Mouse (Mus musculus): ENCODE measurements around the gene Xpo4.

Xpo4 gene

DNA sequence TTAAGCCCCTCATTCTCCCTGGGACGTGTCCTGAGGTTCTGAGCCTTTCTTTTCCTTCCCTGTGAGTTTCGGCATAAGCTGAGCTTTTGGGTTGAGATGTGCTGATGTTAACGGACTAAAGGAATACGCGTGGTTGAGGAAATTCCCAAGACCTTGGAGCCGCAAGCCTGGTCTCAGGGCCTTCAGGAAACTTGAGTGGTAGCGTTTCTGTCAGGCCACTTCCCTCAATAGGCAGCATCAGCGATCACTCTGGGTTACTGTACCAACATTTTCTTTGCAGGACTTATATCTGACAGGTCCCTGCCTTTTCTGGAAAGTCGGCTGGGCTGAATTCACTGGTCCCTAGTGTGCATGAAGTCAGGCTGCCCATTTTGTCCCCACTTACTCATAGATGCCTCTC, 128.4 kb downstream of the Xpo4 start:
- no peak for DNase-seq (ENCODE audit: low spot score)

DNA sequence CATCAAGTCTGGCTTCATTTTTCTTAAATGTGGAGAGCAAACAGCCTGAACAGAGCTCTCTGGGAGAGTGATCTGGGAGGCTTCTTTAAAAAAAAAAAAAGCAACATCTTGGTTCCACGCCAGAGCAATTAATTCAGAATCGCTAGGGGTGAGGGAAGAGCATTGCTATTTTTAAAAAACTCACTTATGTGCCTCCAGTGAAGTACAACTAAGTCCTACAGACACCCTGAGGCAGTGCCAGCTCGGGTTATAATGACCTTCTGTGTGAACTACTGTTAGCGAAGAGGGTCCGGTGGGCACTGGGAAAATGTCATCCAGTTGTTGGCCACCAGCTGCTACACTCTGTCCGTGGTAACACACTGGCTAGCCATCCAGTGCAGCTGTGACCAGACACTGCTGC, 129.6 kb downstream of the Xpo4 start:
- no peak for DNase-seq (ENCODE audit: low spot score)

DNA sequence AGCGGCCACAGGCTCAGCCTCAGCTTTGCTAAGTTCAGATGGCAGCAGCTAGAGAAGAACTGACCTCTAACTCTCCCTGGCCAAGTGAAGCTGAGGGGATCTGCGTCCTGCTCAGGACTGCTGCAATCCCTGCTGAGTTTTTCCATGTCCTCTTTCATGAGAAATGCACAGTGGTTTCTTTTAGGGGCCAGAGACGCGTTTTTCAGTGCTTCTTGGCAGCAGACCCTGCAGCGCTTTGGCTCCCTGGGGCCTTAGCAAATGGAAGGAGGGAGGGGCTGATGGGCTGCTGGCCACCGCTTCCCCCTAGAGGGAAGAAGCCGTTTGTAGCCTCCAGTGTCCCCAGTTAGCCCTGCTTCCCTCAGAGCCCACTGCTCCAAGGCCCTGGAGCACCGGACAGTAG, 130.3 kb downstream of the Xpo4 start:
- DNase-seq (ENCODE audit: low spot score) = peak; percentile 30

GRCm38 (mm10) chr14:57534346-57534745, 130.9 kb downstream of the Xpo4 start:
- DNase-seq (ENCODE audit: low spot score) = no peak

DNA sequence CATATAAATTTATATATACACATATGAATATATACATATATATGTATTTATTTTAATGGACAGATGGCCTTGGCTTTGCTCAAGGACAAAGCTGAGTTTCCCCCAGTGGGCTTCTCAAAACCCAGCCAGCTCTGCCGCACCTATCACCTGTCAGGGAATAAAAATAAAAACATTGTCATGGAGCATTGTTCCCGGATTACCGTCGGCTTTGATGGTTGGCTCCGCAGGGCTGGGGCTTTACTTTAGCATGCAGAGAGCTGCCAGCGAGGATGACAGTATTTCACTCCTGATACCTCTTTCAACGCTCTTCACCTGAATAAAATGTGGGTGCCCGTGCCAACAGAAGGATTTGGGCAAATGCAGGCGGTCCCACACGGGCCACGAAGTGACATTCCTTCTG, 131.4 kb downstream of the Xpo4 start:
- no peak for DNase-seq (ENCODE audit: low spot score)

DNA sequence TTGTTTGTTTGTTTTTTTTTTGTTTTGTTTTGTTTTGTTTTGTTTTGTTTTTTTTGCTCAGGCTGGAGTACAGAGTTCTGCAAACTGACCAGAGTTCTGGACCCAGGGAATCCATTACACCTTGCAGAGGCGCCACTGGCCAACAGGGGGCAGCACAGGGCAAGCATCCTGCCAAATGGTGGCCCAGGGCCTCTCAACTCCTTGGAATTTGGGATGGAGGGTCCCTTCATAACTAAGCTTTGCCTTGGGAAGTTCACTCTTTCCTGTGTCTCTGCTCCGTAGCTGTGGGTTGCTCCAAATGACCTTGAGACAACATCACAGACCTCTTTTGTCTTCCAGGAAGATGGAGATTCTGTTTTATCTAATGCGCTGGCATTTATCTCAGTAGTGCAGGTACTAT, 132.0 kb downstream of the Xpo4 start:
- DNase-seq (ENCODE audit: low spot score) = peak; percentile 47

DNA sequence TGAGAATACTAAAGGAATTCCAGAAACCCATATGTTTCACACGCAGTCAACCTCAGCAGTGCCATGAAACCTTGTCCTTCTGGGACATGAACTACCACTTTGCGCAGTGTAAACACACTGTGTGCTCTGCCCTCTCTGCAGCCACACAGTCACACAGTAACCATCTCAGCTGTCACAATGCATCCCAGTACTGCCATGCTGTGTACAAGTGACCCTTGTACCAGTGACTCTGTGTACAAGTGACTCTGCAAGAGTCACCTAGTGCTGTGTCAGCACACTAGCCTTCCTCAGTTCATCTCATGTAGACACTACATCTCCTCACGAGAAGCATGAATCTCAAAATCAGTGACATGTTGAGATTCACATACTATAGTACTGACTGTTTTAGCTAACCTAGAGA, 132.7 kb downstream of the Xpo4 start:
- DNase-seq (ENCODE audit: low spot score) = no peak

DNA sequence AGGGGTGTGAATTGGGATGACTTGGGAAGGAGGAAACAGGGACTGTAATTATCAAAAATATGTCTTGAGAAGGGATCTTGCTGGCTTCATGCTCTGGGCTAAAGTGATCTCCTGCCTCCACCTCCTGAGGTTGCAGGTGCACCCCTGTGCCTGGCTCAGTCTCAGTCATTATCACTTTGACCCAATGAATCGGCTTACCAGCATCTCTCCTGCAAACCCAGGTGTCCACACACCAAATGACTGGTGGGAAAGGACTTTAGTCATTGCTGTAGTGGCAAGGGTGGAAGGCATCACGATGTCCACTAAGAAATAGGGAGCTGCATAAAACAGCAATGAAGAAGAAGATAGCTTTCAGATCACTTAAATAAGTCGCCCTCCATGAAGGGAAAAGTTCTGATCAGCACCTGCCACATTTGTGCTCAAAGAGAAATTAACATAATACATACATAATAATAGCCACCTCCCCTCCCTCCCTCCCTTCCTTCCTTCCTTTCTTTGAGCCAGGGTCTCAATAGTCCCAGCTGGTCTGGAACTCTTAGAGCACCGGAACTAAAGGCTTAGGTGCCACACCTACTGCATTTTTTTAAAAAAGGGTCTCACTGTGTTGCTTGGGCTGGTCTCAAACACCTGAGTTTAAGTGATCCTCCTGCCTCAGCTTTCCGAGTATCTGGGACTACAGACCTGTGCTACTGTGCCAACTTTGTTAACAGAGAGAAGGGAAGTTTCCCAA, 135.3 kb downstream of the Xpo4 start:
- no peak for DNase-seq (ENCODE audit: low spot score)

DNA sequence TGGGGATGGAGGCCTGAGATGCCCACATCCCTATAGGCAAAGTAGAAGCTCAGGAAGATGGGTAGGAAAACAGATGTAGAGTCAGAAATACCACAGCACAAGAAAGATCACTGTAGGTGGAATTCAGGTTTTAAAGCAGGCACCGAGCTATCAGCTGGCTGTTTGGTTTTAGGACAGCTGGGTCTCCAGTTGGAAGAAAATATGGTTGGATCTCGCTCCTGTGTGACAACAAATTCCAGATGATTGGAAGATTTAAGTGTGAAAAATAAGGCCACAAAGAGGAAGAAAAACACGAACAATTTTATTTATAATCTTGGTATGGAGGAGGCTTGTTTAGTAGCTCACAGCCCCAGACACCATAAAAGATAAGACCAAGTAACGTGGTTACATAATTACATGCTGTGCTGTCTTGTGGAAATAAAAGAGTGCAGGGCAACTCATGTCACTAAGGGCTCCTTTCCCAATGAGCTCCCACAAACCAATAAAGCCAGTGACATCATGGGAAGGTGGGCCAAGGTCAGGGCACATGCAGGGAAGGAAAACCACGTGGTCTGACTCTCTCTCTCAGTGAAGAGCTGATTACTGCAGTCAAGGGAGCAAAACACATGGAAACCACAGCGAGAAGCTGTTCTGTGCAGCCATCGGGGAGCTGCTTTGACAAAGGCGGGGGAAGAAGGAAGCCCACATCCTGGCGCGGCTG, 136.0 kb downstream of the Xpo4 start:
- peak; percentile 65 for DNase-seq (ENCODE audit: low spot score)

- no peak for DNase-seq (ENCODE audit: low spot score)
These were observed 137.6 kb downstream of the Xpo4 start for GRCm38 (mm10) chr14:57527598-57527997.
